Mouse (Mus musculus) left cerebral cortex, postnatal 4 days (tissue): ENCODE data around the gene Itfg1. TPM values are rescaled to one million over a fixed set of nuclear protein-coding genes. Genes with fewer than 3 reads are reported as not detected.
"Not testable (repeated sequence)": the region's sequence is repeated elsewhere in the genome, so short reads cannot be mapped to it uniquely, and the experiment has no call there.

Experiments used
- DNase-seq: peaks from one replicate; pipeline ENCODE4 v3.0.0-alpha.2; 2022
- intact Hi-C: fragments of 180-260 bp; cut with DNase I; formaldehyde crosslinking; loops from one replicate; pipeline ENCODE4 v1.15.1; 2025
- total RNA-seq, 2 experiments: library from RNA; stranded (reverse); gene quantifications; 2 replicates each; pipeline ENCODE4 v1.2.3; 2021

The Itfg1 gene
- 100 to 1,000 TPM; 168 to 178 TPM for total RNA-seq

GRCm38 (mm10) chr8:85840657-85841488 is at the start of gene Itfg1, which contains the start of gene Phkb:
Gene Itfg1, minus strand, starts transcription at chr8:85840921.
Gene Phkb, plus strand, starts transcription at chr8:85840959.
- peak; percentile 95 for DNase-seq
- intact Hi-C loops, result no loop called here

DNA sequence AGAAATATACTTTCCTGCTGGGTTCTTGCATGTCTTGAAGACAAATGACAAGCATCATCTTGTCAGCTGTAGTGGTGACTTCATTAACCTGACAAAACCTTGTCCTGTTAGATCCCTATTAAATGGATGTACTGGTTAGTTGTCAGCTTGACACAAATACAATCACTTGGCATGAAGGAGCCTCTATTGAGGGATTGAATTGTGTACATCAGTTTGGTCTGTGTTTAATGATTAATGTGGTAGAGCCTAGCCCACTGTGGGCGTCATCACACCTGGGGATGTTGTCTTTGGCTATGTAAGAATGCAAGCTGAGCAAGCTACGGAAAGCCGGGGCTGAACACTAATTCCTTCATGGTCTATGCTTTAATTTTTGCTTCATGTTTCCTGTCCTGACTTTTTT is 44.1 kb upstream of the Itfg1 start:
- intact Hi-C loops, result no loop called here

GRCm38 (mm10) chr8:85879624-85880023 is 38.9 kb upstream of the Itfg1 start:
- DNase-seq, result no peak
- intact Hi-C loops, result no loop called here

More for the DNA sequence above, 44.1 kb upstream of the Itfg1 start:
- DNase-seq, result no peak

GRCm38 (mm10) chr8:85877976-85878375 is 37.3 kb upstream of the Itfg1 start:
- intact Hi-C loops, result no loop called here

GRCm38 (mm10) chr8:85871660-85872059 is 30.9 kb upstream of the Itfg1 start:
- intact Hi-C loops, result no loop called here
- no peak for DNase-seq

More at GRCm38 (mm10) chr8:85877976-85878375, 37.3 kb upstream of the Itfg1 start:
- no peak for DNase-seq

DNA sequence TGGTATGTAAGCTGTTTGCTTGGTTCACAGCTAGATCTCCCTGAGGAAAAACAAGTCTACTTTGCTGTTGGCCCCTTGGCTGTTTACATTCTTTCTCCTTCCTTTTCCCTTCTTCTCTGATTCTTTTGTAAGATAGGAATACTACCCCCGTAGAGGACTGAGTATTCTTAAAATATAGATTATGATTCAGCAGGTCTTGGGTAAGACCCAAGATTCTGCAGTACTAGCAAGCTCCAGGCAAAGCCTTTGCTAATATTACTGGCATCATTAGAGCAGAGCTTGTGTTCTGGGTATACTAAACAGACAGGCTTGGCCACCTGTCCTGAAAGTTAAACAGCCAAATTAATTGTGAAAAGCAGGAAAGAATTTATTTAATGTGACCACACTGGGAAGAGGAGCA is 21.7 kb upstream of the Itfg1 start:
- no peak for DNase-seq
- intact Hi-C loops, result no loop called here

DNA sequence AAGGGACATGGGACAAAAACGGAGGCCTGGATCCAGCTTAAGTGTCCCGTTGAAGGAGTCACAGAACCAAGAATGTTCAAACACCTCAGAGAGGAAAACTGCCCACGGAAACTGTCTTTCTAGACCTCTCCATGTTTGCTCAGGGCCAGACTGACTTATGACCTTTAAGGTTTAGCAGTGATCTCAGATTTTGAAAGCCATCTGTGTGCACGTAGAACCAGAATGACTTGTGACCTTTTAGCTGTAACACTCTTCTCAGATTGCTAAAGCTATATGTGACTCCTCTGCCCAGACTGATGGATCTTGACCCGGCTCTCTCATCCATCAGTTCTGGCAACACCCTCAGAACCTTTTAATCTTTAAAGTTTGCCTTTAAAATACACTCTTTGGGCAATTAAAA is 19.9 kb upstream of the Itfg1 start:
- no peak for DNase-seq
- intact Hi-C loops, result no loop called here

GRCm38 (mm10) chr8:85857227-85857896 is 16.6 kb upstream of the Itfg1 start:
- intact Hi-C loops, DNase-seq: not testable (repeated sequence)

- DNase-seq, result no peak
- intact Hi-C loops, result no loop called here
These were observed 13.8 kb upstream of the Itfg1 start for GRCm38 (mm10) chr8:85854220-85855123.

DNA sequence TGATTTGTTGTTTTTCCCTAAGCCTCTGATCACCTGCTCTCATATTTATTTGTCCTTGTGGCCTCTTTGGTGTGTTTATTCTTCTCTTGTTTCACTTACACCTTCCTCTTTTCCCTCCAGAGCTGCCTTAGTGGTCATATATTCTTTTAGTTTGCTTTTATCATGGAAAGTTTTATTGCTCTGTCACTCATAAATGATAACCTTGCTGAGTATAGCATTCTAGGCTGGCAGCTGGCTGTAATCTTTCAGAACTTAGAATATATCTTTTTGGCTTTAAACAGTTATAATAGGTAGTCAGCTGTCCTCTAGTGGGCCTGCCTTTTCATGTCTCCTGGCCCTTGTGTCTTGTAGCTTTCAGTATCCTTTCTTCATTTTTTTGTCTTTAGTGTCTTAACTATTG is 5.2 kb upstream of the Itfg1 start:
- DNase-seq, result no peak
- intact Hi-C loops, result no loop called here

DNA sequence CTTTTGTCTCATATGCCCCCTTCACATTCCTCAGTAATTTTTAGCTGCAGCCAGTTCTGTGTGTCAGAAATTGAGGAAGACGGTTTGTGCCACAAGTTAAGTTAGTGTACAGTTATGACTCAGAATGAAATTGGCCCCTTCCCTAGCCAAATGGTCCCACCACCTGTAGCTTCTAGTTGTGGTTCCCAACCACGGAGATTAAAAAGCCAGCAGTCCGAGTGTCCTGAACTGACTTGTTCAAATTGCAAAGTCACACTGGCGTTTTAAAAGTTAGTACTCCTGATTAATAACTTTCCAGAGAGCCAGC is 721 bp upstream of the Itfg1 start:
- DNase-seq, result no peak
- intact Hi-C loops, result no loop called here

DNA sequence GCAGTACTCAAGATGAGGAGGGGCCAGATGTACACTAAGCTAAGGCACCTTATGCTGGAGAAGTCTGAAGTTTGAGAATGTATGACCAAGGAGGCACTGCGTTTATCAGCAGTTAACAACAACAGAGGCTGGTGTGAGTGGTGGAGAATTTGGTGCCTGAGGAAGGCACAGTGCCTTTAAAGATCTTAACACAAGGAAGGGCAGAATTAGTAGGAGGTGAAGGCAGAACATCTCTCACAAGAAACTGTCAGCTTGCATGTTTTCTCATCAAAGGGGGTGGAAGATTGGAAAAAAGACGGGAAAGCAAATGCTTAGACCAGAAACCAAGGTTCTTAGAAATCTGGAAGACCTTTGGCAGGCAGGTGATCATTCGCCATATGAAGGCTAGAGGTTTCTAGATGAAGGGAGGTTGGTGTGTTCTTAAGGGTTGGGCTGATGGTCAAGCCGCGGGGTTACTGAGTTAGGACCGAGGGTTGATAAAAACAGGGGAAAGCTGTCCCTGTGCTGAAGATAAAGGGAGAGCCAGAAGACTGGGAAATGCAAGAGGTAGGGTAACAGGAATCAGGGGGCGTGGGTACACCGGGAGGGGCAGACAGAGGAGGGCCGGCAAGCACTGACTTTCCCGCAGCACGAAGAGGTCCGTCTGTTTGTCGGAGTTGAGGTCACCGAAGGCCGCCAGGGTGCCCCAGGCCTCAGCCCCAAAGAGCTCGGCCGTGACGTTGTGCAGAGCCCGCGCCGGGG is 635 bp downstream of the Itfg1 start:
- intact Hi-C loops, result no loop called here
- no peak for DNase-seq

GRCm38 (mm10) chr8:85813621-85814020 is 27.1 kb downstream of the Itfg1 start:
- intact Hi-C loops, result no loop called here
- DNase-seq, result no peak

- no peak for DNase-seq
- intact Hi-C loops, result no loop called here
These were observed 39.3 kb downstream of the Itfg1 start for GRCm38 (mm10) chr8:85801408-85801807.

DNA sequence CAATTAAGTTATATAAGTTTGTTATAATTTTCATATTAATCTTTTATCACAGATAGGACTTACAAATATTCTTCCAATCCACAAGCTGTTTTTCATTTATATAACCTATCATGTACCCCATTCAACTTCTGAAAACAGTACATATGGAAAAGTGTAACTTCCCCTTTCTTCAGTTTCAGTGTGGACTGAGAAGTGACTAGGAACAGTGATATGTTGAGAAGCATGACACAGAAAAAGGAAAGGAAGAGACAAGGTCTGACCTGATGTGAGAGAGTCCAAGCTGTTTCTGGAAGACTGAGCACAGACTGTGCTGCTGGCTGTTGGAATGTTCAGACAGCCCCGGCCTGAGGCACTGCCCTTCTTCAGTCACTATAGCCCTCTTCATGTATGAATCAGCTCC is 40.6 kb downstream of the Itfg1 start:
- no peak for DNase-seq
- intact Hi-C loops, result no loop called here

GRCm38 (mm10) chr8:85796392-85796791 is 44.3 kb downstream of the Itfg1 start:
- intact Hi-C loops, DNase-seq: not testable (repeated sequence)

DNA sequence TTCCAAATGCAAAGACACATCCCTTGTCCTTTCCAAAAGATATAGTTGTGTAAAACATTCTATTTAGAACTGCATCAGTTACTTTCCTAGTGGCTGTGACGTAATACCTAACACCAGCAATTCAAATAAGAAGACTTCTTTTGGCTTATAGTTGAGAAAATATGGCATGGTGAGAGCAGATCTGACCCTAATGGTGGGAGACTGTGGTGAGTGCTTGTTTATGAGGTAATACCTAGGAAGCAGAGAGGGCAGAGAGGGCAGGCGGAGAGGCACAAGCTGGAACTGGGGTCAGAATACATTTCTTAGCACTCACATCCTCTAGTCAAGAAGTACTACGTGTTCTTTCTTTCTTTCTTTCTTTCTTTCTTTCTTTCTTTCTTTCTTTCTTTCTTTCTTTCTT is 52.4 kb downstream of the Itfg1 start:
- intact Hi-C loops, result no loop called here

DNA sequence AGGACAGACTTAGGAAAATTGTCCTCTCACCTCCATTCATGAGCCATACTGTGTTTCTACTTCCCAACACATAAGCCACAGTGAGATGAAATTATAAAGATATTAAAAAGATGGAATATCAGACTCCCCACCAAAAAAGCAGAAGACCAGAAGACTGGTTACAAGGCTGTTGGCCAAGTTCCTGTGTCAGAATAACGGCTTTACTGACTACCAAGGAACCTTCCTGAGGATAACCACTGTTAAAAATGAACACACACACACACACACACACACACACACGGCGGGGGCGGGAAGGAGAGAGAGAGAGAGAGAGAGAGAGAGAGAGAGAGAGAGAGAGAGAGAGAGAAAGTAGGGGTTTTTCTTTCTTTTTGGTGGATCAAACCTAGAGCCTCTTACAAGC is 52.8 kb downstream of the Itfg1 start:
- intact Hi-C loops, result no loop called here
- DNase-seq, result no peak

More for the DNA sequence above, 52.4 kb downstream of the Itfg1 start:
- no peak for DNase-seq

DNA sequence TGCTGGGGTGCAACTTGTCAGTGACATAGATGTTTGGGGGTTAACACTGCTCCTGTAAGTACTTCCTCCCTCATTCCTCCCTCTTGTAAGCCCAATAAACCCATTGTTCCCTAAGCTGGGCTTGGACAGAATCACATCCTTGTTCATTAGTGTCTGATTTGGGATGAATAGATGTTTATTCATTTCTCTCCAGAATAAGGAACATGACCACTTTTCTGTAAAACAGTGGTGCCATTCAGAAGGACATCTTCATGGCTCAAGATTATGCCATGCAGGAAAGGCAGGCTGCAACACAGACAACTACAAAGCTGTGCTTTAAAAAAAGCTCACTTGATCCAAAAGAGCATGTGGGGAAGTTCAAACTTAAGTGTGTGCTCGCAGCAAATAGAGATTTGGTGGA is 55.2 kb downstream of the Itfg1 start:
- no peak for DNase-seq
- intact Hi-C loops, result no loop called here

DNA sequence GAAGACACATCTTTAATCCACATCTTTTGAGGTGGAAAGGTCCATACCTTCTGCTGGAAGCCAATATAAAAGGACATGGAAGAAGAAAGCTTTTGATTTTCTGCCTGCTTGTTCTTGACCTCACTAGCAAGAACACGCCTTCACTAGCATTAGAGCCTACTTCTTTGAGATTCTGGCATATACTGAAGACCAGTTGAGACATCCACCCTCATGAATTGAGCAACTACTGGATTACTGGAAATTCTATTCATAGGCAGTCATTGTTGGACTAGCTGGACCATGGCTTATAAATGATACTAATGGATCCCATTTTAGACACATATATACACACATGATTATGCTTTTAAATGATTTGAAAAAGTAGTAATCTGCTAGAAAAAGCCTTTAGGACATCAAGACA is 56.9 kb downstream of the Itfg1 start:
- intact Hi-C loops, result no loop called here
- DNase-seq, result no peak

DNA sequence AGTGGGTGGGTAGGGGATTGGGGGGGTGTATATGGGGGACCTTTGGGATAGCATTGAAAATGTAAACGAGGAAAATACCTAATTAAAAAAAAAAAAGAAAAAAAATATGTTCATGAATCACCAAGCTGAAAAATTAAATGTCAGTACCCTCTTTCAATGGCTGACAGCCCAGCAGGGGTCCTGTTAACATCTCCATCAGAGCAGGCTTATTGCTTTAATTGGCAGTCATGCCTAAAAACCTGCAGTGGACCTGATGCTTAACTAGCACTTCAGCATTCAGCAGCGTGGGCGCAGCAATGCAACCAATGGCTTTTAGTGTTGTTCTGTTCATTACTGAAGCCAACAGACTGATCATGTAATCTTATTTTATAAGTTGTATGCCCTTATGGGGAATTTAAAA is 60.6 kb downstream of the Itfg1 start:
- DNase-seq, result peak; percentile 42
- intact Hi-C loops, result no loop called here
